Mouse (Mus musculus): ENCODE data around the gene Gm44596.
"Not testable (repeated sequence)": the region's sequence is repeated elsewhere in the genome, so short reads cannot be mapped to it uniquely, and the experiment has no call there.

- peak; percentile 30 for TF ChIP-seq CTCF (IDR thresholded peaks at IDR 0.05; ENCODE audit: low read depth)
- not testable (repeated sequence) for TF ChIP-seq EP300 (IDR thresholded peaks at IDR 0.05; ENCODE audit: low read depth)
These were observed 5.4 kb downstream of the Gm44596 start for GRCm38 (mm10) chr6:128380594-128381167.

Data from heart, postnatal 0 days (tissue).